Mouse (Mus musculus): ENCODE measurements at regions not wholly inside any gene's neighbourhood (a gene's known extent, or its start where the extent isn't known, plus 50 kb on each side); places are given as distances from the start of the nearest gene placed in this dataset.

GRCm38 (mm10) chr12:46378914-46379313 is 439.8 kb downstream of the Nova1 start:
- no peaks in the 10 kb centered on the region for H3K4me1 ChIP-seq (ENCODE audit: control insufficient read depth, insufficient read depth, low read length)
- H3K9ac ChIP-seq (ENCODE audit: low read length): no peak overlapping the region

GRCm38 (mm10) chr12:46371747-46372146 is 447.0 kb downstream of the Nova1 start:
- H3K9me3 ChIP-seq (ENCODE audit: control insufficient read depth, low read length): no peaks in the 10 kb centered on the region
- ATAC-seq (ENCODE audit: insufficient number of reproducible peaks, low FRiP score, low TSS enrichment, low read depth): no peak

More at GRCm38 (mm10) chr12:46378914-46379313, 439.8 kb downstream of the Nova1 start:
- Histone ChIP-seq H3K36me3 (ENCODE audit: control insufficient read depth, insufficient read depth, low read length) (no peaks in the 10 kb centered on the region), H3K4me2 (ENCODE audit: low read depth, severe bottlenecking) (no peak overlapping the region), H3K9me3 (ENCODE audit: control insufficient read depth, low read length) (no peaks in the 10 kb centered on the region), H3K4me3 (ENCODE audit: low read depth, low read length) (no peak overlapping the region), H3K27me3 (ENCODE audit: control insufficient read depth, insufficient read depth, low read length) (no peaks in the 10 kb centered on the region), H3K27ac (replicated peaks; ENCODE audit: low read depth, low read length) (no peak overlapping the region)
- ATAC-seq (ENCODE audit: insufficient number of reproducible peaks, low FRiP score, low TSS enrichment, low read depth) (no peak), DNase-seq (ENCODE audit: low spot score) (no peak)

GRCm38 (mm10) chr12:46333376-46333775 is 485.4 kb downstream of the Nova1 start:
- no peaks in the 10 kb centered on the region for H3K4me1 ChIP-seq (ENCODE audit: control insufficient read depth, insufficient read depth, low read length)
- no peaks in the 10 kb centered on the region for H3K9me3 ChIP-seq (ENCODE audit: control insufficient read depth, low read length)
- no peak overlapping the region for H3K27ac ChIP-seq (replicated peaks; ENCODE audit: low read depth, low read length)
- 94% methylated on average over 1 of the region's 1 CpGs for WGBS
- H3K9ac ChIP-seq (ENCODE audit: low read length): no peak overlapping the region
- H3K27me3 ChIP-seq (ENCODE audit: control insufficient read depth, insufficient read depth, low read length): no peaks in the 10 kb centered on the region
- no peak overlapping the region for H3K4me2 ChIP-seq (ENCODE audit: low read depth, severe bottlenecking)
- no peak for DNase-seq (ENCODE audit: low spot score)
- H3K4me3 ChIP-seq (ENCODE audit: low read depth, low read length): no peak overlapping the region
- ATAC-seq (ENCODE audit: insufficient number of reproducible peaks, low FRiP score, low TSS enrichment, low read depth): no peak
- H3K36me3 ChIP-seq (ENCODE audit: control insufficient read depth, insufficient read depth, low read length): no peaks in the 10 kb centered on the region

More at GRCm38 (mm10) chr12:46371747-46372146, 447.0 kb downstream of the Nova1 start:
- Histone ChIP-seq H3K9ac (ENCODE audit: low read length) (no peak overlapping the region), H3K27ac (replicated peaks; ENCODE audit: low read depth, low read length) (no peak overlapping the region), H3K4me1 (ENCODE audit: control insufficient read depth, insufficient read depth, low read length) (no peaks in the 10 kb centered on the region), H3K27me3 (ENCODE audit: control insufficient read depth, insufficient read depth, low read length) (no peaks in the 10 kb centered on the region), H3K4me2 (ENCODE audit: low read depth, severe bottlenecking) (no peak overlapping the region), H3K36me3 (ENCODE audit: control insufficient read depth, insufficient read depth, low read length) (no peaks in the 10 kb centered on the region), H3K4me3 (ENCODE audit: low read depth, low read length) (no peak overlapping the region)
- DNase-seq (ENCODE audit: low spot score): no peak
- WGBS: 70% methylated on average over 3 of the region's 3 CpGs

- H3K4me1 ChIP-seq (ENCODE audit: control insufficient read depth, insufficient read depth, low read length): no peaks in the 10 kb centered on the region
- H3K27me3 ChIP-seq (ENCODE audit: control insufficient read depth, insufficient read depth, low read length): no peaks in the 10 kb centered on the region
- no peak overlapping the region for H3K9ac ChIP-seq (ENCODE audit: low read length)
- no peaks in the 10 kb centered on the region for H3K36me3 ChIP-seq (ENCODE audit: control insufficient read depth, insufficient read depth, low read length)
- H3K4me3 ChIP-seq (ENCODE audit: low read depth, low read length): no peak overlapping the region
- no peak for ATAC-seq (ENCODE audit: insufficient number of reproducible peaks, low FRiP score, low TSS enrichment, low read depth)
- no peak overlapping the region for H3K27ac ChIP-seq (replicated peaks; ENCODE audit: low read depth, low read length)
- no peak overlapping the region for H3K4me2 ChIP-seq (ENCODE audit: low read depth, severe bottlenecking)
- 87% methylated on average over 1 of the region's 1 CpGs for WGBS
- no peak for DNase-seq (ENCODE audit: low spot score)
- H3K9me3 ChIP-seq (ENCODE audit: control insufficient read depth, low read length): no peaks in the 10 kb centered on the region
Measured at GRCm38 (mm10) chr12:46327865-46328264, 490.9 kb downstream of the Nova1 start.

- Histone ChIP-seq H3K9me3 (ENCODE audit: control insufficient read depth, low read length) (no peaks in the 10 kb centered on the region), H3K4me2 (ENCODE audit: low read depth, severe bottlenecking) (no peak overlapping the region), H3K36me3 (ENCODE audit: control insufficient read depth, insufficient read depth, low read length) (no peaks in the 10 kb centered on the region), H3K27ac (replicated peaks; ENCODE audit: low read depth, low read length) (no peak overlapping the region), H3K4me3 (ENCODE audit: low read depth, low read length) (no peak overlapping the region), H3K4me1 (ENCODE audit: control insufficient read depth, insufficient read depth, low read length) (no peaks in the 10 kb centered on the region), H3K9ac (ENCODE audit: low read length) (no peak overlapping the region), H3K27me3 (ENCODE audit: control insufficient read depth, insufficient read depth, low read length) (no peaks in the 10 kb centered on the region)
- no peak for DNase-seq (ENCODE audit: low spot score)
- 75% methylated on average over 3 of the region's 3 CpGs for WGBS
- no peak for ATAC-seq (ENCODE audit: insufficient number of reproducible peaks, low FRiP score, low TSS enrichment, low read depth)
Measured at GRCm38 (mm10) chr12:46323276-46323675, 495.5 kb downstream of the Nova1 start.

- no peak for ATAC-seq (ENCODE audit: insufficient number of reproducible peaks, low FRiP score, low TSS enrichment, low read depth)
- H3K9me3 ChIP-seq (ENCODE audit: control insufficient read depth, low read length): no peaks in the 10 kb centered on the region
- no peak for DNase-seq (ENCODE audit: low spot score)
- no peaks in the 10 kb centered on the region for H3K36me3 ChIP-seq (ENCODE audit: control insufficient read depth, insufficient read depth, low read length)
- H3K4me3 ChIP-seq (ENCODE audit: low read depth, low read length): no peak overlapping the region
- no peak overlapping the region for H3K4me2 ChIP-seq (ENCODE audit: low read depth, severe bottlenecking)
- H3K9ac ChIP-seq (ENCODE audit: low read length): no peak overlapping the region
- no peaks in the 10 kb centered on the region for H3K27me3 ChIP-seq (ENCODE audit: control insufficient read depth, insufficient read depth, low read length)
- WGBS: 81% methylated on average over 5 of the region's 5 CpGs
- H3K4me1 ChIP-seq (ENCODE audit: control insufficient read depth, insufficient read depth, low read length): no peaks in the 10 kb centered on the region
- no peak overlapping the region for H3K27ac ChIP-seq (replicated peaks; ENCODE audit: low read depth, low read length)
Measured at GRCm38 (mm10) chr12:46303136-46303797, 515.5 kb downstream of the Nova1 start.

GRCm38 (mm10) chr12:46298926-46299325 is 519.8 kb downstream of the Nova1 start:
- H3K4me1 ChIP-seq (ENCODE audit: control insufficient read depth, insufficient read depth, low read length): no peaks in the 10 kb centered on the region
- 76% methylated on average over 5 of the region's 5 CpGs for WGBS
- H3K4me2 ChIP-seq (ENCODE audit: low read depth, severe bottlenecking): no peak overlapping the region
- no peak for ATAC-seq (ENCODE audit: insufficient number of reproducible peaks, low FRiP score, low TSS enrichment, low read depth)
- no peaks in the 10 kb centered on the region for H3K9me3 ChIP-seq (ENCODE audit: control insufficient read depth, low read length)
- DNase-seq (ENCODE audit: low spot score): no peak
- H3K27ac ChIP-seq (replicated peaks; ENCODE audit: low read depth, low read length): no peak overlapping the region
- no peaks in the 10 kb centered on the region for H3K27me3 ChIP-seq (ENCODE audit: control insufficient read depth, insufficient read depth, low read length)
- H3K4me3 ChIP-seq (ENCODE audit: low read depth, low read length): no peak overlapping the region
- no peaks in the 10 kb centered on the region for H3K36me3 ChIP-seq (ENCODE audit: control insufficient read depth, insufficient read depth, low read length)
- no peak overlapping the region for H3K9ac ChIP-seq (ENCODE audit: low read length)

GRCm38 (mm10) chr12:46284519-46284918 is 534.2 kb downstream of the Nova1 start:
- 46% methylated on average over 3 of the region's 3 CpGs for WGBS
- Histone ChIP-seq H3K36me3 (ENCODE audit: control insufficient read depth, insufficient read depth, low read length) (no peaks in the 10 kb centered on the region), H3K4me1 (ENCODE audit: control insufficient read depth, insufficient read depth, low read length) (no peaks in the 10 kb centered on the region), H3K9ac (ENCODE audit: low read length) (no peak overlapping the region), H3K9me3 (ENCODE audit: control insufficient read depth, low read length) (no peaks in the 10 kb centered on the region), H3K27ac (replicated peaks; ENCODE audit: low read depth, low read length) (no peak overlapping the region), H3K4me2 (ENCODE audit: low read depth, severe bottlenecking) (no peak overlapping the region), H3K4me3 (ENCODE audit: low read depth, low read length) (no peak overlapping the region), H3K27me3 (ENCODE audit: control insufficient read depth, insufficient read depth, low read length) (no peaks in the 10 kb centered on the region)
- ATAC-seq (ENCODE audit: insufficient number of reproducible peaks, low FRiP score, low TSS enrichment, low read depth) (no peak), DNase-seq (ENCODE audit: low spot score) (no peak)
